Mouse (Mus musculus) midbrain, postnatal 0 days (tissue): ENCODE measurements around the gene Sipa1l1. TPM values are rescaled to one million over a fixed set of nuclear protein-coding genes. Genes with fewer than 3 reads are reported as not detected.

Experiments
- ATAC-seq: fragments of 200-750 bp; cut with Nextera tagmentation; 2 replicates; pipeline ENCODE4 v1.8.0; 2017; ENCODE audit warnings: moderate number of reproducible peaks, mild to moderate bottlenecking, moderate TSS enrichment, moderate library complexity; ENCODE audit not compliant: low FRiP score
- DNase-seq: peaks from one replicate; pipeline ENCODE4 v3.0.0-alpha.2; 2015; ENCODE audit warnings: low spot score
- H3K27ac ChIP-seq: fragments of 300-500 bp; sonication (generic); 2 replicates; pipeline ENCODE4 v1.5.1; 2014; ENCODE audit warnings: low read depth, mild to moderate bottlenecking, low read length, mixed read lengths
- H3K27me3 ChIP-seq: fragments of 300-500 bp; sonication (generic); 2 replicates; pipeline ENCODE4 v1.6.1; 2014; ENCODE audit warnings: low read length, control low read depth, mixed read lengths; ENCODE audit not compliant: insufficient read depth
- H3K36me3 ChIP-seq: fragments of 300-500 bp; sonication (generic); 2 replicates; pipeline ENCODE4 v1.6.1; 2014; ENCODE audit warnings: low read length, control low read depth, mixed read lengths; ENCODE audit not compliant: insufficient read depth
- H3K4me1 ChIP-seq: fragments of 300-500 bp; sonication (generic); 2 replicates; pipeline ENCODE4 v1.6.1; 2014; ENCODE audit warnings: mild to moderate bottlenecking, control low read depth, antibody characterized with exemption, low read length, mixed read lengths; ENCODE audit not compliant: insufficient read depth
- H3K4me2 ChIP-seq: fragments of 300-500 bp; sonication (generic); 2 replicates; pipeline ENCODE4 v1.6.1; 2014; ENCODE audit warnings: low read depth, mild to moderate bottlenecking, low read length, mixed read lengths; ENCODE audit not compliant: poor library complexity, severe bottlenecking
- H3K4me3 ChIP-seq: fragments of 300-500 bp; sonication (generic); 2 replicates; pipeline ENCODE4 v1.5.1; 2014; ENCODE audit warnings: low read depth, mild to moderate bottlenecking, low read length, moderate library complexity
- H3K9ac ChIP-seq: fragments of 300-500 bp; sonication (generic); replicated peaks from 2 replicates; pipeline ENCODE4 v1.6.1; 2014; ENCODE audit warnings: mild to moderate bottlenecking, low read length, moderate library complexity, mixed read lengths; ENCODE audit not compliant: poor library complexity, severe bottlenecking
- H3K9me3 ChIP-seq: fragments of 300-500 bp; sonication (generic); 2 replicates; pipeline ENCODE4 v1.6.1; 2016; ENCODE audit warnings: low read length, control low read depth
- CTCF ChIP-seq: IDR thresholded peaks from 2 replicates; pipeline ENCODE4 v1.5.1; 2016; ENCODE audit warnings: antibody characterized with exemption, mild to moderate bottlenecking
- WGBS: fragments of 180-500 bp; shearing (Covaris S2); extraction: QIAGEN DNeasy Blood & Tissue Kit; methylation state at CpG from one replicate; pipeline ENCODE4 v1.1.7; 2014; 5-methylcytosine and 5-hydroxymethylcytosine counted together
- polyA plus RNA-seq: library from polyadenylated mRNA; unstranded; fragments of >200 nt; fragmentation: Nextera tagmentation; extraction: Ambion mirVana; gene quantifications from 2 replicates; pipeline ENCODE4 v1.2.1, GENCODE M21; 2015
- total RNA-seq: library from RNA; depleted of rRNA; stranded (reverse); fragments of >200 nt; gene quantifications from 2 replicates; pipeline ENCODE4 v1.2.3, GENCODE M21; 2014

Sipa1l1 gene
- total and polyA plus RNA-seq, 2 experiments from 2014 or later = 7.1 to 22.2 TPM

DNA sequence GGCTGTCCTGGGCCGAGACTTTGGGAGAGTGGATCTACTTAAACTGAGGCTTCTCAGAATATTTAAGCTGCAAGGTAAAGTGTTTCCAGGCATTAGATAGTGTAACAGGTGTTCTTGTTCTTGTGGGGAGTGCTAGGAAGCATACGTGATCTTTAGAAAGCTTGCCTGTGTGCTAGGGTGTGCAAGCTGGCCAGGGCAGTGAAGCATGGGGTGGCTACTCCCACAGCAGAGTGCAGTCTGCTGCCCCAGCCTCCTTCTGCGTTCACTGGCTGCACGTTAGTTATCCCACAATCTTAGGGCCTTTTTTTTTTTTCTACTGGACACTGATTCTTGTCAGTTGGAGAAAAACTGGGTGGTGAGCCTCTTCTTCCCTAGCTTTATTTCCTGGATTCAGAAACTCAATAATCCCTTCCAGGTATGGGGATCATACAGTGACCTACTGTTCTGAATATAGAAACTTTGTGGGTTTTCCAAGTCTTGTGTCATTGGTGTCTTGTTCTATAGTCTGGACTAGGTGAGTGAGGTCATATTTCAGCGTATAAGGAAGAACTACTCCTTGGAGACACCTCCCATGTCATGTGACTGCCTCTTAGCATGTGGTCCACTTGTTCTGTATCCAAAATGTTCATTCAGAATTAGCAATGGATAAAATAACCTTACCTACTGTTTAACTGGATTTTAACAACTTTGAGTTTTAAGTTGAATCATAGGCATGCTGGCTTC, 51.4 kb downstream of the Sipa1l1 start:
- Histone ChIP-seq H3K27me3 (no peaks in the 10 kb centered on the region), H3K9ac (no peak overlapping the region), H3K4me2 (no peak overlapping the region), H3K9me3 (no peaks in the 10 kb centered on the region), H3K27ac (no peak overlapping the region), H3K36me3 (no peaks in the 10 kb centered on the region), H3K4me3 (no peak overlapping the region), H3K4me1 (no peaks in the 10 kb centered on the region)
- no peak for TF ChIP-seq CTCF
- ATAC-seq (no peak), DNase-seq (no peak)
- 89% methylated on average over 5 of the region's 5 CpGs for WGBS

DNA sequence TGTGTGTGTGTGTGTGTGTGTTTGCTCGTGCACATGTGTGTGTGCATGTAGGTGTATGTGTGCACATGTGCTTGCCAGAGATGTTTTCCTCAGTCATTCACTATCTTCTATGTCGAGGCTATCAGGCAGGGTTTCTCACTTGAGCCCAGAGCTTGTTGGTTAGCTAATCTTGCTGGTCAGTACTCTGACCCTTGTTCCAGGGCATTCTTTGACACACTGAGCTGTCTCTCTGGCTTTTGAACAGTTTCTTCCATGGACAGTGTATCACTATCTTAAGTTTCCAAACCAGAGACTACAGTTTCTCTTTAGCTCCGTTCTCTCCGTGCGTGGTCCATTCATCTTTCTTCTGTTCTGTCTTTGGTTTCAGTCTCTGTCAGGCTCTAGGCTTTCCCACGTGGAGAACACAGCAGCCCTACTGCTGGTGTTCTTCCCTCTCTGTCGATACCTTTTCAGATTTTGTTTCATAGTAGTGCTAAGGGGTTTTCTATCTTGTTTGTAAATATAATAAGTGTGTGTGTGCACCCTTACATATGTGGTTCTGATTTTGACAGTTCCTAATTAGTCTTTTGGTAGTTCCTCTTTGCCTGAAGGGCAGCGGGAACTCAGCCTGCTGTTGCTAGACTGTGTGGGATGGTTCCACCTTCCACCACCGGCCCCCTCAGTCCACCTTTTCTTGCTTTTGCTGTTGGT, 54.2 kb downstream of the Sipa1l1 start:
- Histone ChIP-seq H3K9me3 (no peaks in the 10 kb centered on the region), H3K4me2 (no peak overlapping the region), H3K36me3 (no peaks in the 10 kb centered on the region), H3K27ac (no peak overlapping the region), H3K27me3 (no peaks in the 10 kb centered on the region), H3K4me1 (no peaks in the 10 kb centered on the region), H3K4me3 (no peak overlapping the region), H3K9ac (no peak overlapping the region)
- ATAC-seq (no peak), DNase-seq (no peak)
- no peak for TF ChIP-seq CTCF
- WGBS = 80% methylated on average over 9 of the region's 9 CpGs

DNA sequence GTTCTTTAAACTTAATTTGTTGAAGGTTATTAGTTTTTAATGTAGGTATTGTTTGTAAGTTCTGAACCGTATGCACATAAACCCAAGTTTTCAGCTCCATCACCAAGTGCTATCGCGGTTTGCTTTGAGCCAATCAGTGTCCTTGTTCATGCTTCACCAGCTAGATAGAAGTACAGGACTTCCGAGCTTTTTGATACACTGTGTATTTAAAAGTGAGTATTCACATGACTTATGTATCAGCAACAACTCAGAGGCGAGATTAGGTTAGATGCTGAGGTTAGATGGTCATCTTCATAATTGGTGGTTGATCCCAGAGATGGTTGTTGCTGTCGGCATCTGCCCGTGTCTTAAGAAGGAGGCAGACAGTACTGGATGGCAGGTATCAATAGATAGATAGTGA, 55.7 kb downstream of the Sipa1l1 start:
- H3K36me3 ChIP-seq = no peaks in the 10 kb centered on the region
- DNase-seq (no peak), ATAC-seq (no peak)
- H3K4me2 ChIP-seq = no peak overlapping the region
- H3K4me3 ChIP-seq = no peak overlapping the region
- WGBS = 95% methylated on average over 7 of the region's 7 CpGs
- H3K9ac ChIP-seq = no peak overlapping the region
- TF ChIP-seq CTCF = no peak
- H3K27me3 ChIP-seq = no peaks in the 10 kb centered on the region
- H3K4me1 ChIP-seq = no peaks in the 10 kb centered on the region
- no peaks in the 10 kb centered on the region for H3K9me3 ChIP-seq
- no peak overlapping the region for H3K27ac ChIP-seq

- Histone ChIP-seq H3K4me1 (no peaks in the 10 kb centered on the region), H3K9me3 (no peaks in the 10 kb centered on the region), H3K4me2 (no peak overlapping the region), H3K36me3 (no peaks in the 10 kb centered on the region), H3K9ac (no peak overlapping the region), H3K27ac (no peak overlapping the region), H3K4me3 (no peak overlapping the region), H3K27me3 (no peaks in the 10 kb centered on the region)
- no peak for DNase-seq
- no peak for ATAC-seq
- WGBS = 100% methylated on average over 2 of the region's 2 CpGs
- no peak for TF ChIP-seq CTCF
Observed at GRCm38 (mm10) chr12:82225278-82225677, 56.2 kb downstream of the Sipa1l1 start.

GRCm38 (mm10) chr12:82225751-82226228, 56.7 kb downstream of the Sipa1l1 start:
- H3K36me3 ChIP-seq = no peaks in the 10 kb centered on the region
- no peak overlapping the region for H3K9ac ChIP-seq
- H3K4me1 ChIP-seq = no peaks in the 10 kb centered on the region
- no peaks in the 10 kb centered on the region for H3K9me3 ChIP-seq
- H3K27ac ChIP-seq = no peak overlapping the region
- no peak overlapping the region for H3K4me3 ChIP-seq
- ATAC-seq (no peak), DNase-seq (peak; percentile 2)
- TF ChIP-seq CTCF = no peak
- H3K27me3 ChIP-seq = no peaks in the 10 kb centered on the region
- 57% methylated on average over 4 of the region's 4 CpGs for WGBS
- no peak overlapping the region for H3K4me2 ChIP-seq
